Mouse (Mus musculus): ENCODE measurements around the gene Fam241a.

Fam241a gene

DNA sequence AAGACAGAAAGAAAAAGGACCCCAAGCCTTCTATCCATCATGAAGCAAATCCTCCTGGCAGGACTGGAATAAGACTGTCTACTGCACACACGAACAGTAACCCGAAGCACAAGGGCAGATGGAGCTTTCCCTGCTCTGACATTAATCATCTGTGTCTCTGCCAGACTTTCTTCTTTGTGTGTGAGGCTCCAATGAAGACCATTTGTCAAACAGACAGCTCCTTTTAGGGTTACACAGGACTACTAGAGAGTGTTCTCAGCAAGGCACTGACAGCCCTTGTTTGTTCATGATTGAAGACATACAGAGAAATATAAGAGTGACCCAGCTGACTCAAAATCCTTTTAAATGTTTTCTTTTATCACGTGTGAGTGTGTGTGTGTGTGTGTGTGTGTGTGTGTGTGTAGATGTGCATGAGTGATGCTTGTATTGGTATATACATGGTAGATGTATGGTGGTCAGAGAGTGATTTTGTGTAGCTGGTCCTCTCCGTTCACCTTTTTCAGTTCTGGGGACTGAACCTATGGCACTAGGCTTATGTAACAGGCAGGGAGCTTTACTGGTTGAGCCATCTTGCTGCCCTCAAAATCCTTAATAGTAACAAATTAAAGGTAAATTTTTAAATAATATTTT, 21.8 kb downstream of the Fam241a start:
- DNase-seq, result no peak

DNA sequence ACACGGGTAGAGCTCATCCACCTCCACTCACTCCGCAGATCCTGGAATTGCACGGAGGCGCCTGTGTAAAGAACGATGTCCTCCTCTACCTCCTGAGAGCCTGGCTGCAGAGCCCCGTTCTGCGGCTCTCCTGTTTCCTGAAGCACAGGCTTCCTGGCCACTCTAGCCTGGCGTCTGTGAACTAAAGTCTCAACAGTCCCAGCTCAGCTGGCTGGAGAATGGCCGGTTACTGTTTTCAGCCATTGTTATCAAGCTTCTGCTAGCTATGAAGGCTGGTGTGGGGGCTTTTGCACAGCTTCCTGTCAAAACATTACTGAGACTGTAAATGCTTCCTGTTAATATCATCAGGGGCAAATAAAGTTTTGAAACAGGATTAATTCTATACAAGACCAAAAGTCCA, 24.5 kb downstream of the Fam241a start:
- DNase-seq, result no peak

DNA sequence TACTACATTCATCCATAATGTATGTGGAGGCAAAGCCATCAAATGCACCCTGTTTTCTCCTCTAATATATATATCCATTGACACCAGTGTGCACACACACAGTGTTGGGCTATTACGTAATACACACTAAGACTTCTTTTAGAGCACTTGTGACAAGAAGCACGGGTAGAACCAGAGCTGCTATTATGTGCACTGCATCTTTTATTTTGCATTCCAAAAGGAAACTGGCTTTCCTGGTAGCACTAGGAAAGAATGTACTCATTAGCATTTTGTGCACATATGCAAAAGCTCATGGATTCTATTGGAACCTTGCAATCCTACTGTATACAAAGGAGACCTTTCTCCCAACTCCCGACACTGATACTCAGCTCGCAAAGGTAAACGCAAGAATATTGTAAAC, 27.2 kb downstream of the Fam241a start:
- no peak for DNase-seq

DNA sequence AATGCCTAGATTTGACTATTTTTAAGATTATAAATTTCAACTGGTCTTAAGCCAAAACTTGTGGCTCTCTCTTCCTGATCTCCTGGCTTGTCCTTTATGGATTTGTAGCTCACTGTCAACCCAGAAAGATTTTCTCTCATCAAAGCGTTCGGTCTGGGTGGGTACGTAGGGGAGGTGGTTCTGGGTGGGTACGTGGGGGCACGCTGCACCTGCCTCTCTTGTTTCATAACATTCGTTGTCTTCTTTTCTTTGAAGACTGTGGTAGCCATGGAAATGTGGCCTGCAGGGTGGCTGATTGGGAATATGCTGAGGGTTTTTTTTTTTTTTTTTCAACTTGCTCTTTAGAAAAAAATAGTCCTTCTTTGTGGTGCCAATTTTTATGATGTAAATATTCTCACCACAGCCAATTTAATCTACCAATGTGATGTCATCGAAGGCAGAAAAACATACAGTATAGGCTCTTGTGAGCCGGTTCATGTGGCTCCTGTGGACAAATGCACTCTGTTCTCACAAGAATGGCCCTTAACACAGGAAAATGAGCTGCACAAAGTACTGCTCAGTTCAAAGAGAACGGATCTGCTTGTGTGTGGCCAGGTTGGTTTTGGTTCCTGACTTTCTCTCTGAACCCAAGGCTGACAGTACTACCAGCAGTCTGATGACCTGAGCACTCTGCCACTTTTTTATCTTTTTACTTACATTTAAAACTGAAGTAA, 27.9 kb downstream of the Fam241a start:
- no peak for DNase-seq

DNA sequence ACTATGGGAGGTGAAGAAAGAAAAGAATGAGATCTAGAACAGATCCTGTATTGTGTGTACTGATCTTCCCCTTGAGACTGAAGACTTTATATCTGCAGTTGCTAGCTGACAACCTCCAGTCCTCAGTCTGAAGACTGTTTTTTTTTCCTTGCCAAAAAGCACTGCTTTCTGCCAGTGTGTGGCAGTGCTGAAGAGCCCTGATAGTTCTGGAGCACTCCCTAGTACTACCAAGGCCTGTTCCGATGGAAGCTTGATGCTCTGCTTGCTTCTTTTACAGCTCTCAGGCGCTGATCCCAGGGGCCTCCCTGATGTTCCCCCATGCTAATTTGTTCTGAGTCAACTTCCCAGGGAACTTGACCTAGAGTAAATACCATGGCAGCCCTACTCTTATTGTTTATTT, 31.9 kb downstream of the Fam241a start:
- DNase-seq, result no peak

DNA sequence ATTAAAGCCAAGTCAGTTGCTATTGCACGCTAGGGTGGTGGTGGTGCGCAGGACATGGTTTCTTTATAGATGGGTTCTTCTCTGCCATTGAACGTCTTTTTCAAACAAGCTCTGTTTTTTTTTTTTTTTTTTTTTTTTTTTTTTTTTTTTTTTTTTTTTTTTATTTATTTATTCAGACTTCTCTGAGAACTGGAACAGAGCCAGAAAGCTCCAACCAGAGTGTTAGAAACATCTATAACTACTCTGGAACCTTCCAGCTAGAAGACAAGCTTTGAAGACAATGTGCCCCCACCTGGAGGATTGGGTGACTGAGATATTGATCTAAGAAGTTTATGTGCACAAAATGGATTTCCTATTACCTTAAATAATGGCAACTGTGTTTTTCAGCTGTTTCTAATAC, 32.6 kb downstream of the Fam241a start:
- DNase-seq, result no peak

DNA sequence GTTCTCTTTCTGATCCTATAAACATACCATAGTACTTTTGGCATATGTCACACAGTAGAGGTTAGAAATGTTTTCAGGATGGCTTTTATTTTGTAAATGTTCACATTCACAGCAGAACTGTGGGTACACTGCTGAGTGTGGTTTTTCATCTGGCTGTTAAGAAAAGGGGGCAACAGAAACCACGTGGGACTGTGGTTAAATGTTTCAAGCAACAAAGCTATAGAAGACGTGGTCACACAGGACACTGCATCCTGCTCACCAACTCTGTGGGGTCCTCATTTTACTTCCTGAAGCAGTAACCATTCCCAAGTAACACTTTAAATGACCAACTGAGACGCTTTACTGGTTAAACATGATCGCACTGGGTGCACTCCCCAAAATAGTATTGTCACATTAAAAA, 33.6 kb downstream of the Fam241a start:
- no peak for DNase-seq

DNA sequence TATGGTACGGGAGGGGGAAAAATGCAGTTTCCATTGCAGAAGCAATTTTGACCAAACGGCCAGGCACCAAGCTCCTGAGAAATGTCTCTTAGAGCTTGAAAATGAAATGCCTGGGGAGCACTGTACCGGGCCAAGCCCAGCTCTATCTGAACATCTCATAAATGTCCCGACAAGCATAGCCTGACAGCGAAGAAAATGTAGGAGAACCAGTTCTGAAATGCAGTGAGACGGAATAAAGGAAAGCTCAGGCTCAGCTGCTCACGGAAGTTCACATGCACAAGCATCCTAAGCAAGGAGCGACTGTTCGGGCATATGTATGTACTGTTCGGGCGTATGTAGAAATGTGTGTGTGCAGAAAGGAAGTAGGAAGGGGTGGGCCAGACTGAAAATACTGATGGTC, 34.8 kb downstream of the Fam241a start:
- no peak for DNase-seq

DNA sequence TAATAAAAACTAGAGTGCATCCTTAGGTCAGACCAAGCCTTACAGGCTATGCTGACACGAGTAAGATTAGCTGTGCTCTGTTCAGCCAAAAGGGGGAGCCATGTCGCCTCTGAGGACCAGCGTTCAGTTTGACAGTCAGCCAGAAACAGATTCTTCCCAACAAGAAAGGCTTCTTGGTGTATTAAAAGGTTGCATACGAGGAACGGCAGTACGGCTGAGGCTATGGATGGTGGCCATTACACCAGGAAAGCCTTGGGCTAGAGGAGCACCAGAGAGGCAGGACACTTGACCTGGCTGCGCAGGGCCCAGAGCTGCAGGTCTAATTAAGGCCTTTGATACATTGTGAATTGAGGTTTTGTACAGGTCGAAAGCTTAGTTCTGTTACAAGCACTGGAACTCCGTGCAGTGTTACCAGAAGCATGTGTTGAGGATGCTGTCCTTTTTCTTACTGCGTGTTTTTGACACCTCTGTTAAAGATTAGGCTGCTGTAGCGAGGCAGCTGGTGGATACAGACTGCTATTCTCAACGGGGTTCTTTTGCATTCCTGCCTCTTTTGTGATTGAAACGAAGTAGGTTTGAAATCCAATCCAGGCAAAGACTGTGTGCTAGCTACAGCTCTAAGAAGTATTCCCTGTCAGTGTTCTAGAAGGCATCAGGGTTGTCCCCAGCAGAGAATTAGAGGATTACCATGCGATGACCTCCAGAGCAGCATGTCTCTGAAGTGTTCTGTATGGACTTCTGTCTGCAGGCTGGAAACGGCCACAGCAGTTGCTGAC, 42.5 kb downstream of the Fam241a start:
- DNase-seq, result peak; percentile 67

DNA sequence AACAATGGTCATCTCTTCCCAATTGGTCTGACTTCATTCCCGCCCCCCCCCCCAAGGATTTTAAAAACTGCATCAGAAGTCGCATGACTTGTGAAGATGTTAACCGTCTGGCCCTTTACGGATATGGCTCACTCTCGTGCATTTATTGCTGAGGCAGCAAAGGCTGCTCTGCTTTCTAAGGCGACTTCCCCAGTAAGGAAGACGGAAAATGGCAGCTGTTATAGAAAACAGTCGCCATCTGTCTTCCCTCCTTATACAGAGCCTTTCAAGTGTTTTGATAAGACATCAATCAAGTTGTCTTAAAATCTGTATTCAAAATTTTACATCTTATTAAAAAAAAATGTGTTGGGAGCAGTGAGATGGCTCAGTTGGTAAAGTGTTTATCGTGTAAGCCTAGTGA, 43.4 kb downstream of the Fam241a start:
- no peak for DNase-seq

DNA sequence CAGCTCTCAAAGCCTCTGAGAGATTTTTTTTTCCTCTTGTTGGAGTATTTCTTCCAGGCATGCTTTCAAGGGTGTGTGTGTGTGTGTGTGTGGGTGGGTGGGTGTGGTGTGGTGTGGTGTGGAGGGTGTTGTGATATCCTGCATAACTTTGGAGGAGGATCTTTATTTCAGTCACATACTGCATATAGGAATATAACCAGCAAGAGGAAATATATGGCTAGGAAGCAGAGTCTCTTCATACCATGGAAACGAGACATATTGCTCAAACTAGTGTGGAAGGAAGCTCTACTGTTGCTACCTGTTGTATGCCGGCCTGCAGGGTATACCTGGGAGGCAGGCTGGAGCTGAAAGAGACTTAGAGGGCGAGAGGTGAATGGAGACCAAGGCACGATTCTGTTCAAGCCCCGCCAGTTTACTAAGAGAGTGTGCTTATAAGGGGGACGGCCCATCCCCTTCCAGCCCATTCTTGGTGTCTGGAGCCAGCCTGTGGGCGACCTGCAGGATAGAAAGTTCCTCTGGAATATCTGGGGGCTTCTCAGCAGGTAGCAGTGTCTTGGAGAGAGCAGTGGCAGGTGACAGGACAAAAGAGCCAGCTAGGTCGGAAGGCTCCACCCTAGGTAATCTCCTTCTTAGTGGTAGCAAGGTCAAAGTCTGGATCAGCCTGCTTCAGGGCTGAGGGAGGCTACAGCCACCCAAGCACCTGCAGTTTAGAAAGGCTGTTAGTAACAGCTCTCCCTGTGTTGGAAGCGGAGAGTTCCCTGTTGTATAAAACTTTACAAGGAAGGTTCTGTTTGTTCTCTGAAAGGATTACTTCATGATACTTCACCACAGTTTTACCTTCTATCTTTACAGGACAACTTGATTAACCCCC, 45.1 kb downstream of the Fam241a start:
- DNase-seq, result no peak

DNA sequence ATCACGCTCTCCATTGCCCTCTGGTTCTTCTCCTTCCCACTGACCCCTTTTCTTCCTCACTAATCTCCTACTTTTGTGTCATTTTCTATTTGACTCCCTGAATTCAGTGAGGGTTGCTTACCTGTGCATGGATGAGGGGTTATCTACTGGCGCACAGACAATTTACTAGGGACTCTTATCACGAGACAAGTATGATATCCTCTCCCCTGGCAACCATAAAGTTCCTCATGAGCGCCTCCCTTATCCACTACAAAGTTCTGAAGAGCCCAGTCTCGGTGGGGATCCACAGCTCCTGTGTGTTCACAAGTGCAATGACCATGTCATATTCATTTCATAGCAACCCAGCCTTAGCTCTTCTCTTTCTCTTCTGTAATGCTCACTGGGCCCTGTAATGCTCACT, 46.2 kb downstream of the Fam241a start:
- DNase-seq, result no peak

DNA sequence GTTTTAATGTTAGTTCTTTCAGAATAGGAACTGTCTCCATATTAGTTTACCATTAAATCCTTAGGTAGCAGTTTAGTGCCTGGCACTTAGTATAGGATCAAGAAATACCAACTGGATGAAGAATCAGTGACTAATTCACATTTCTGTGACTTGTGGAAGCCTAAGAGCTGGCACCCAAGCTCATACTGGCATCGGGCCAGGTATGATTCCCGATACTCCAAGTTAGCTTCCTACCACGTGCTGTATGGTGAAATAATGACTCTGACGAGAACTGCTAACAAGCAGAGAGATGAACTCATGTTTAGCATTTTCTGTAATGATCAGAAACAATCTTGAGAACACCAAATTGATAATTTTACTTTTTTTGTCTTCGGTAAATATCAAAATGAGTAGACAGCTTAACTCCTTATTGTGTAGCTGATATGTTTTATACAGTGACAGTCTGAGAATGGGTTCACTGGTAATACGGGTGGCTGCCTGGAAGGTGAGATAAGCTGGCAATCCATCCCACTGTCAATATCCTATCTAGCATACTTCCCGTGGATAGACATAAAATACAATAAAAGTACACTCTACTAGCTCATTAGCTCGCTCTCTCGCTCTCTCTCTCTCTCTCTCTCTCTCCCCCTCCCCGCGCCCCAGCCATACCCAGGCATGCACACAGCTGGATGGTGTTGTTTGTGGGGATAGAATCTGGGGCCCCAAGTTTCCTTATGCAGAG, 47.9 kb downstream of the Fam241a start:
- no peak for DNase-seq

DNA sequence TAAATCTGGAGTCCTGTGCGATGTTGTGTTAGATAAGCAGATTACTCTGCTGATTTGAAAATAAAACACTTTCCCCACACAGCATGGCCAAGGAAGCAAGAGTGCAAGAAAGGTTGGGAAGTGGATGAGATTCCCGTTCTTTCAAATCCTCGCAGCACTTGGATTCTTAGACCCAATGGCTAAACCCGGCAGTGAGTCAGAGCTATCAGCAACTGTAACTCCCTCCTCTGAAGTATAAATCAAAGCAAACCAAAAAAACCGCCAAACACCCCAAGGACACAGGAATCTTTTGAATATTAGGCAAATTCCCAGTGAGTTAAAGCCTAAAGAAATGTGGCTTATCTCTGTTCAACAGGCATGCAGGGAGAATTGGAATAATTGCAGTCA, 52.2 kb downstream of the Fam241a start:
- no peak for DNase-seq

DNA sequence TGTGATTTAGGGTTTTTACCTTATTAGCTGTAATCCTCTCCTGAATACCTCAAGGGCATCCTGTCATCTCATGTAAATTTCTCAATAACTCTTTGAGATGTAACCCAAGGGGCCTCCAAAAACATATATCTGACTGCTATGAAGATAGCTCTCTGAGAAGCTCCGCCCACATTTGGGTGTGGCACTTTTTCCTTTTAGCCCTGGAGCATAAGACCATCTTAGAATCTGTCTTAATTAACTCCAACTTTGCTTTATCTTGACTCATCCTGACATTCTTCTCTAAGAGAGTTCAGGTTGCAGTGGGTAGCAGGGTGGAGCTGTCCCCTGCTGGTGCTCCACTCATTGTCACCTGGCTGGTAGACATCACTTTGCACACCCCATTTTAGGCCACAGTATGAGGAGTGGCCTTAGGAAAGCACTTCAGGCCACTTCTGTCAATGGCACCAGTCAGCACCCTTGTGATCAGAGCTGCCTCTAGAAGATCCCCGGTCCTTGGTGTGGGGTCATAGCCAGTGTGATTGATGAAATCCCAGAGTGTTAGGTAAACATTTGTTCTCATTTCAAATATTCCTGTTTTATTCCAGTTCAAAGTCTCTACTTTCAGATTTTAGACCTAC, 52.7 kb downstream of the Fam241a start:
- no peak for DNase-seq

DNA sequence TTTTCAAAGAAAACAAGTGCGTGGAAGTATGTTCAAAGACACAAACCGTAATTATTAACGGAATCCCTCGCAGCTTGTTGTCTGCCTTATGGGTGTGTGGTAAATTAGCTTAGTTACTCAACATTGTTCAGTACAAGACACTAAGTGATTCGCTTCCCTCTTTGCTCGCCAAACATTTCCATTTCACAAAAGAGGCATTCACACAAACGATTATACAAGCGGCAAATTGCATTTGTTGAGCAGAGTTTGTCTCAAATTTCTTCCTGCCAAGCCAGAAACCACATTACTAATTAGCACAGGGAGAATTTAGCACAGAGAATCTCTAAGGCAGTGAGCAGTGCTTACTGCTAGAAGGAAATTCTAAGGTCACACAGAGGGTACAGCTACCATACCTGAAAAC, 54.2 kb downstream of the Fam241a start:
- no peak for DNase-seq

DNA sequence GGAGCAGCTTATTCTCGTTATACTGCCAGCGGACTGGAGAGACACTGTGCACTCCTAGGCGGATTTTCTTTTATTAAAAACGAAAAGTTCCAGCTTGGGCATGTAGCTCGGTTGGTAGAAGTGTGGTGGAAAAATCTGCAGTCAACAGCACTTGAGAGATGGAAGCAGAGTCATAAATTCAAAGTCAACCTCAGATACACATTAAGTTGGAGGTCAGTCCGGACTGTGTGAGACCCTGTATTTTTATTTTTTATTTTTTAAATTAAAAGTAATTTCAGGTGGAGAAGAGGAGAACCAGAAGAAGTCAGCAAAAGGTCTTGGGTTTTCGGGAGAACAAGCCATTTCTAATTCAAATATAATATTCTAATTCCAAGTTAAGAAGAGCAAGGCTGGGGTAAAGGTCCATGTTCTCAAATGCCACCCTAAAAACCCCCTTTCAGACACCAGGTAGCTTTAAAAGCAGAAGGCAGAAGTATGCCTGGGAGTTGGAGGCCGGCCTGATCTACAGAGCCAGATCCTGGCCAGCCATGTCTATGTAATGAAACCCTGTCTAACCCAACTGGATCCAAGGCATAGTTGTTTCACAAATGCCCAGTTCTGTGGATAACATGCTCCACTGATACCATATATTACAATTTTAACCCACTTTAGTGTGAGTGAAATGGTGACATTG, 58.0 kb downstream of the Fam241a start:
- no peak for DNase-seq

DNA sequence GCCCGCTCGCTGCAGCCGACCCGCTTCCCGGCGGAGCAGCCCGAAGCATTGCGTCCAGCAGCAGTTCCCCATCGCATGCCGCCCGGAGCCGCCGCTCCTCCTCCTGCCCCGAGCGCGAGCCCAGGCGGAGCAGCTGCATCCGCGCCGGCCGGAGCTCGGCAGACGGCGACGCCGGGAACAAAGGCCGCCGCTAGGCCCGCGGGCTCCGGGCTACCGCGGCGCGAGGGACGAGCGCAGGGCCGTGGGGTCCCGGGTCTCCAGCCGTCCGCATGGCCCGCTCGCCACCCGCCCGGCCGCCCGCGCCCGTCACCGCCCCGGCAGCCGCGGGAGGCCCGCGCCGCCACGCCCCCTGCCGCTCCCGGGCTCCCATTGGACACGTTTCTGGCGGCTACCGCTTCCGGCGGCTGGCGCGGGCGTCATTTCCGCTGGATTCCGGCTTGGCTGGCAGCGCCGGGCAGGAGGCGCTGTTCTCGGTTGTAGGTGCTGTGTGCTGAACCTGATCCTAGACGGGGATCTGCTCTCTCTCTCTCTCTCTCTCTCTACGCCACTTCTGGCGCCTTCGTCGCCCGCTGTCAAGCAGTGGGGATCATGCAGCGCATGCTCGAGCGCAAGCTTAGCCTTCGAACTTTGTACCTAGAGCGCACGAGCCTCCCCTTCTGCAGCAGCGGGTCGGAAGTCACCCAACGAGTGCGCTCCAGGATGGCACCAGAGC, 58.8 kb downstream of the Fam241a start, which contains the start of gene Ap1ar:
TSS of gene Ap1ar (minus strand) at position 370 of the 712 bp plus-strand sequence.
- peak; percentile 94 for DNase-seq

DNA sequence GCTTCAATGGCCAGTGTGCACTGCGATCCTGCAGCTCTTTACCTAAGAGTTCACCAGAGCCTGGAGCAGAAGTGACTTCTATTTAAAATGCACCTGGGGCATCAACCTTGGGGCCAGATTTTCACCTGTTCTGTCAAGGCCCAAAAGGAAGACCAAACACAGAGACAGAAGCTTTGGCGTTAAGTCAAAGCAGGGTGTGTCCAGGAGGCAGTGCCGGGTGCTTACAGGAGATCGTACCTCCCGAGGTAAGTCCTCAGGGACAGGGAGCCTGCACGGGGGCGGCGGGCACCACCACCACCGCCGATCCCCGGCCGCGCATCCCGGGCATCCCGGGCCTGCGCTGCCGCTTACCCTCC, 59.3 kb downstream of the Fam241a start:
- no peak for DNase-seq

DNA sequence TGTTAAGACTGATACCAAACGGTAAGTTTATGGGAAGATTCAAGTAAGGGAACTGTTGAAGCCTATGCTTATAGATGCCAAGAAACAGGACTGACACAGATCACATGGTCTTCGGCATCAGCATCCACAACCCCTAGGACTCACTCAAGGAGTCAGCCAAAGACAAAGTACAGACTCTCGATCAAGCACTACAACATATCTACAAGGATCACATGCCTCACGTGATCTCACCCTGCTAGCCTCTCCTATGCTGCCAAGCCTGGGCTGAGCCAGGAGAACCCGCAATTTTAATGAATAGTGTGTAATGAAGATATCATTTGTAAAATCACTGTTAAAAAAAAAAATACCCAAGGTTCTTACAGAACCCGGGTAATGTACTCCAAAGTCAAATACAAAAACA, 60.5 kb downstream of the Fam241a start:
- DNase-seq, result no peak

DNA sequence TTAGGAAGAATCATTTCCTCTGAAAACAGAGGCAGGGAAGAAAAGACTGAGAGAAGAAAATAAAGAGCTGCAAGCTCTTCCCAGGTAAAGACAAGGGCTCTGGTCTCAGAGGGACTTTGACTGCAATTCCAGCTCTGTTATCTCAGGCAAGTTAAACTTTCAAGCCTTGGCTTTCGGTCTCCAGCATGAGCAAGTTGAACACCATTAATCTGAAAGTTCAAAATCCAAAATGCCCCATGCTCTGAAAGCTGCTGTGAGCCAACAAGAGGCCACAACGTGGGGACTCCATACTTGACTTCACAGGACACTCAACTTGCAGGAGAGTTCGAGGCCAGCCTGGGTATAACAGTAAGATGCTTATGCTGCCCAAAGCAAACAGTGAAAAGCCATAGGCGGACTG, 62.1 kb downstream of the Fam241a start:
- DNase-seq, result no peak
